Mouse (Mus musculus) frontal cortex, postnatal 25 days (tissue): Measurements from ENCODE around the gene Gsta3.

Experiments
- DNase-seq, 2 experiments: peaks; one replicate each; pipeline ENCODE4 v3.0.0; 2022; ENCODE audit warnings: low spot score in 2 of 2

Gene Gsta3

DNA sequence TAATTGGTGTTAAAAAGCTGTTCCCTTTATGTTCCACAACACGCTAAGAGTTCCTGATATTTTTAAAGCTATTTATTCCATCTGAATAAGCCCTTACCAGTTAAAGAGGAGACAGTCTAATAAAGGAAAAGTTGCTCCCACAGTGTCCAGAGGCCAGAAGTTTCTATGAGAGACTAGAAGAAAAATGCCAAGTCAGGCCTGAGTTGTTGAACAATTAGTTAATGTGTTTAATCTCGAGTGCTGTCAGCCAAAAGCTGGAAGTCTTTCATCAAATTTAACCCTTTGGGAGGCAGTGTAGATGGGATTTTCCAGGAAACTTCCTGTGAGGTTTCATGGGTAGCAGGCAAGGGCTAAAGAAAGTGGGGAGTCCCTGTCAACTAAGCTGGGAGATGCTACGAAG lies 59.4 kb downstream of the Gsta3 start:
- DNase-seq: no peak

GRCm38 (mm10) chr1:21301686-21302085 lies 61.3 kb downstream of the Gsta3 start:
- no peak for DNase-seq

GRCm38 (mm10) chr1:21304174-21304573 lies 63.8 kb downstream of the Gsta3 start:
- DNase-seq: no peak

DNA sequence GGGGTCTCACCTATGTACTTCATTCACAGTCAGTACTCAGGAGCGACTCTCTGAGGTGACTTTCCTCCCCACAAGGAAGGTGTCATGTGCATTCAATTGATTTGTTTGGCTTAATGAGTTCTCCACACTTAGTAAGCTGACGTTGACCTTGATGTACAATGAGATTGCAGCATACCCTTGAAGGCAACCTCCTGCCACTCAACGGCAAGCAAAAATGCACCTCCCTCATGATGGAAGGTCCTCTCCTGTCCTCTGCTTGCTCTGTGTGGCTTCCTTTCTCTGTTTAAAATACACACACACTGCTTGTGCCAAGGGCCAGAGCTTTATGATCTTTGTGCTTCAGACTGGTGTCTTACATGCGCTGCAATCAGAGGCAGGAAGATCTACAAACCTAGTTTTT lies 64.3 kb downstream of the Gsta3 start:
- no peak for DNase-seq

DNA sequence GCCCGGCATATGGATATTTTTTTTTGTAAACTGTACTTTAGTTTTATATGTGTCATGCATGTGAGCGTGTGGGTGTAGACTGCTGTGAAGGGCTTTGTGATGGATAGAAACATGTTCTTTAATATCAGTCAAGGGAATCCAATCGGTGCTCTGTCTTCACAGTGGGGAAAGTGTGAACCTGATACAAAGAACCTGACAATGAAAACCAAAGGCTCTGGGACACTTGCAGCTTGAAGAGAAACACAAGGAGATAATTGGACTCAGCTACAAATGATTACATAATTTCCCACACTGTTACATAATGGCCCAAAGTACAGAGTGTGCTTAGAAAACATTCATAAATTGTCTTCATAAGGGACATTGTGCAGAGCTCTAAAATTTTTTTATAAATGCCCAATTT lies 65.1 kb downstream of the Gsta3 start:
- DNase-seq: no peak

DNA sequence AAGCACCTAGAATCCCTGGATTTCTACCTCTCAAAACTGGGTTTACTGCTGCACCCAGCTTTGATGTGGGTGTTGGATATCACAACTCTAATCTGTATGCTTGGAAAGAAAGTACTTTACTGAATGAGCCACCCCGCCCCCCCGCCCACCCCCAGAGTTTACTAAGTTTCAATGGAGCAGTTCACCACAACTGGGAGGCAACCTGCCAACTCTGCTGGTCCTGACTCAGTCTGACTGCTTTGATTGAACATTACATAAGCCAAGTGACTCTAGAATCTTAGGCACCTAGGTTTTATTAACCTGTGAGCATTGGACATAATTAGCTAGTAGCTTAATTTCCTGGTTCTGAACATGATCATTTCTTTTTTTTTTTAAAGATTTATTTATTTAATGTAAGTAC lies 73.9 kb downstream of the Gsta3 start:
- DNase-seq: no peak
